Mouse (Mus musculus) heart, postnatal 0 days (tissue): ENCODE measurements around the gene Amigo1. TPM values are rescaled to one million over a fixed set of nuclear protein-coding genes. Genes with fewer than 3 reads are reported as not detected.
A peak's percentile ranks its signal among the peaks of the same experiment; 100 is the strongest.

ENCODE experiments used
- ATAC-seq: fragments of 200-750 bp; cut with Nextera tagmentation; 2 replicates; pipeline ENCODE4 v1.8.0; 2017; ENCODE audit warnings: low read depth, moderate number of reproducible peaks, moderate library complexity; ENCODE audit not compliant: insufficient read depth
- DNase-seq: peaks from one replicate; pipeline ENCODE4 v3.0.0-alpha.2; 2016; ENCODE audit warnings: low spot score
- H3K27ac ChIP-seq: fragments of 300-500 bp; sonication (generic); 2 replicates; pipeline ENCODE4 v1.5.1; 2014; ENCODE audit warnings: low read depth, mild to moderate bottlenecking
- H3K27me3 ChIP-seq: fragments of 300-500 bp; sonication (generic); 2 replicates; pipeline ENCODE4 v1.6.1; 2014; ENCODE audit warnings: low read length, mixed read lengths; ENCODE audit not compliant: control insufficient read depth, insufficient read depth
- H3K36me3 ChIP-seq: fragments of 300-500 bp; sonication (generic); replicated peaks from 2 replicates; pipeline ENCODE4 v1.6.1; 2014; ENCODE audit warnings: low read length, mixed read lengths; ENCODE audit not compliant: control insufficient read depth, insufficient read depth
- H3K4me1 ChIP-seq: fragments of 300-500 bp; sonication (generic); 2 replicates; pipeline ENCODE4 v1.6.1; 2014; ENCODE audit warnings: antibody characterized with exemption; ENCODE audit not compliant: control insufficient read depth, insufficient read depth
- H3K4me2 ChIP-seq: fragments of 300-500 bp; sonication (generic); 2 replicates; pipeline ENCODE4 v1.6.1; 2014; ENCODE audit warnings: low read depth, mild to moderate bottlenecking, low read length, moderate library complexity
- H3K4me3 ChIP-seq: fragments of 300-500 bp; sonication (generic); 2 replicates; pipeline ENCODE4 v1.5.1; 2014; ENCODE audit warnings: low read depth, low read length
- H3K9ac ChIP-seq: fragments of 300-500 bp; sonication (generic); replicated peaks from 2 replicates; pipeline ENCODE4 v1.6.1; 2014; ENCODE audit warnings: low read depth, low read length, mixed read lengths
- H3K9me3 ChIP-seq: fragments of 300-500 bp; sonication (generic); replicated peaks from 2 replicates; pipeline ENCODE4 v1.6.1; 2016; ENCODE audit warnings: low read length; ENCODE audit not compliant: control insufficient read depth
- CTCF ChIP-seq: IDR thresholded peaks from 2 replicates; pipeline ENCODE4 v1.5.1; 2016; ENCODE audit warnings: antibody characterized with exemption, control low read depth, low read depth
- EP300 ChIP-seq: IDR thresholded peaks from 2 replicates; pipeline ENCODE4 v1.6.1; 2016; ENCODE audit warnings: antibody characterized with exemption, low read depth
- WGBS: fragments of 180-500 bp; shearing (Covaris S2); extraction: QIAGEN DNeasy Blood & Tissue Kit; methylation state at CpG from one replicate; pipeline ENCODE4 v1.1.7; 2014; 5-methylcytosine and 5-hydroxymethylcytosine counted together
- polyA plus RNA-seq: library from polyadenylated mRNA; unstranded; fragments of >200 nt; fragmentation: Nextera tagmentation; extraction: Ambion mirVana; gene quantifications from 2 replicates; pipeline ENCODE4 v1.2.1, GENCODE M21; 2015
- total RNA-seq: library from RNA; depleted of rRNA; stranded (reverse); fragments of >200 nt; gene quantifications from 2 replicates; pipeline ENCODE4 v1.2.3, GENCODE M21; 2014; ENCODE audit warnings: low replicate concordance

Gene Amigo1
- total and polyA plus RNA-seq, 2 experiments from 2014 or later: 3.8 to 11.9 TPM

- WGBS: 23% methylated on average over 13 of the region's 14 CpGs
- Histone ChIP-seq H3K27ac (no peak overlapping the region), H3K27me3 (0 out of 2 replicates have a peak, but pooled peaks cover 5% of the 10 kb centered on the region), H3K9me3 (no peaks in the 10 kb centered on the region), H3K4me1 (no peaks in the 10 kb centered on the region; the same call in 1 of the 2 replicates), H3K9ac (no peak overlapping the region), H3K4me3 (no peak overlapping the region), H3K4me2 (no peak overlapping the region), H3K36me3 (no peaks in the 10 kb centered on the region)
- TF ChIP-seq CTCF (no peak), EP300 (no peak)
- DNase-seq (no peak), ATAC-seq (peak; percentile 72)
Observed at GRCm38 (mm10) chr3:108174672-108175531, 11.2 kb upstream of the Amigo1 start.

GRCm38 (mm10) chr3:108178756-108179715, 7.1 kb upstream of the Amigo1 start:
- Histone ChIP-seq H3K9me3 (no peaks in the 10 kb centered on the region), H3K9ac (no peak overlapping the region), H3K4me3 (no peak overlapping the region), H3K27me3 (no peaks in the 10 kb centered on the region), H3K36me3 (no peaks in the 10 kb centered on the region), H3K4me2 (no peak overlapping the region), H3K4me1 (no peaks in the 10 kb centered on the region; the same call in 1 of the 2 replicates), H3K27ac (no peak overlapping the region)
- TF ChIP-seq EP300: no peak
- no peak for ATAC-seq
- DNase-seq: no peak
- WGBS: 58% methylated on average over 7 of the region's 7 CpGs

GRCm38 (mm10) chr3:108180514-108180913, 5.6 kb upstream of the Amigo1 start:
- H3K4me1 ChIP-seq: no peaks in the 10 kb centered on the region
- H3K4me2 ChIP-seq: no peak overlapping the region
- H3K9ac ChIP-seq: no peak overlapping the region
- ATAC-seq (no peak), DNase-seq (no peak)
- no peaks in the 10 kb centered on the region for H3K9me3 ChIP-seq
- TF ChIP-seq CTCF: no peak
- no peaks in the 10 kb centered on the region for H3K36me3 ChIP-seq
- H3K4me3 ChIP-seq: no peak overlapping the region
- H3K27ac ChIP-seq: no peak overlapping the region
- 0 out of 2 replicates have a peak, but pooled peaks cover 5% of the 10 kb centered on the region for H3K27me3 ChIP-seq
- WGBS: 37% methylated on average over 2 of the region's 2 CpGs

GRCm38 (mm10) chr3:108184742-108185141, 1.4 kb upstream of the Amigo1 start:
- no peaks in the 10 kb centered on the region for H3K36me3 ChIP-seq
- ATAC-seq (no peak), DNase-seq (no peak)
- H3K9me3 ChIP-seq: no peaks in the 10 kb centered on the region
- H3K4me3 ChIP-seq: no peak overlapping the region
- 66% methylated on average over 3 of the region's 3 CpGs for WGBS
- no peaks in the 10 kb centered on the region for H3K4me1 ChIP-seq
- H3K4me2 ChIP-seq: no peak overlapping the region
- peaks cover 5% of the 10 kb centered on the region; the same call in 1 of the 2 replicates for H3K27me3 ChIP-seq
- H3K9ac ChIP-seq: no peak overlapping the region
- TF ChIP-seq EP300 (no peak), CTCF (no peak)
- no peak overlapping the region for H3K27ac ChIP-seq

GRCm38 (mm10) chr3:108185460-108186097, 556 bp upstream of the Amigo1 start:
- Histone ChIP-seq H3K4me1 (no peaks in the 10 kb centered on the region), H3K27me3 (peaks cover 5% of the 10 kb centered on the region; the same call in 1 of the 2 replicates), H3K9ac (0 out of 2 replicates have a peak overlapping the region, but pooled peaks have one; percentile 54), H3K27ac (no peak overlapping the region), H3K36me3 (no peaks in the 10 kb centered on the region), H3K4me2 (peak overlapping the region; percentile 89), H3K9me3 (no peaks in the 10 kb centered on the region), H3K4me3 (peak overlapping the region; percentile 71)
- DNase-seq (no peak), ATAC-seq (no peak)
- TF ChIP-seq CTCF: no peak
- no peak for TF ChIP-seq EP300
- WGBS: 5% methylated on average over 16 of the region's 16 CpGs
